Mouse (Mus musculus) lung, adult 2 months (tissue): ENCODE results near the gene Ifi211.
"Not testable (repeated sequence)": the region's sequence is repeated elsewhere in the genome, so short reads cannot be mapped to it uniquely, and the experiment has no call there.

ENCODE experiments used
- CTCF ChIP-seq: fragments of 200-500 bp; IDR thresholded peaks from 2 replicates; pipeline ENCODE4 v1.5.1; 2011; ENCODE audit warnings: mild to moderate bottlenecking, low read length, control low read depth; ENCODE audit not compliant: insufficient read depth
- POLR2A ChIP-seq: fragments of 200-500 bp; IDR thresholded peaks from 2 replicates; pipeline ENCODE4 v1.6.1; 2011; ENCODE audit warnings: low read depth, mild to moderate bottlenecking, control low read depth, low read length, borderline replicate concordance; ENCODE audit errors: extremely low read depth

GRCm38 (mm10) chr1:173887026-173887787 is 25.6 kb downstream of the Ifi211 start:
- TF ChIP-seq POLR2A, CTCF: not testable (repeated sequence)
